In the genomic region with DNA sequence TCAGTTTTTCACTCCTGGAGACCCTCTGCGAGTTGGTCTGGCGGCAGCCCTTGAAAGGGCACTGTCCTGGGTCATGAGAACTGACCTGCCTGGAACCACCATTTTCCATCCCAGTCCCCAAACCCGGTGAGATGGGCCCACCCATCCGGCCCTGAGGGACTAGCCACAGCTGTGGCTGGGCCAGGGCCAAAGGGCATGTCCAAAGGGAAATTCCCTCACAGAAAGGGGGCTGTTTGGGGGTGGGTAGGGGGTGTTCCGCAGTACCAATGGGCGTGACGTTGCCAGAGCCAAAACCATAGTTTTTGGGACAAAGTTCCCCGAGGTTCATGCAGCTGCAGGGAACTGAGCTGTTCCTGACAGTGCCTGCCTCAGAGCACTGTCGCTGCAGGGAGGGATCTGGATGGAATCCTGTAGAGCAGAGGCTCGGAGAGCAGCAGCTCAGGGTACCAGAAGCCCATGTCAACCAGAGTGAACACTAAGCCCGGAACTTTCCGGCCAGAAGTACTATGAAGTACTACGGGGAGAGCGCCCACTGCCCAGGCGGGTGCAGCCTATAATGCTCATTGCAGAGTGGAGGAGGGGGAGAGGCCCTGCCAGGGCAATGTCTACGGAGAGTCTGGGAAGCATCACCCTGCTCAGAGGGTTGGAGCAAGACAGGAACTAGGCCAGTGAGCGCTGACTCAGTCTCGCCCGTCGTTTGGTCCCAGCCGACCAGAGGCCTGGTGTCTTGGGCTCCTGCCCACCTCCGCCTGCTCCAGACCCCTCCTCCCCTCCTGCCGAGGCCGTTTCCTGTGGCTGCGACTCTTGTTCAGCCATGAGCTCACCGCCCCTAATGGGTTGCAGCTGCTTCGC, we compare ENCODE assay signal across 7 mouse cellular contexts. TPM values are rescaled to one million over a fixed set of nuclear protein-coding genes. Genes with fewer than 3 reads are reported as not detected.
DNase-seq lines count a peak whose midpoint lies in the region; ATAC-seq and TF ChIP-seq lines count a peak whose summit lies in the region.

No protein-coding gene starts in this region.

- no peak; the same call in 1 of the 2 replicates for TF ChIP-seq CTCF in forebrain, postnatal 0 days (IDR thresholded peaks at IDR 0.05; ENCODE audit: low read depth)

- 1% methylated on average over 27 of the region's 27 CpGs for WGBS in forebrain, postnatal 0 days
- 1% methylated on average over 27 of the region's 27 CpGs for WGBS in stomach, embryonic 14.5 days

- 0 out of 2 replicates have a peak, but pooled peaks cover 4% of the 10 kb centered on the region for H3K4me1 ChIP-seq in forebrain, postnatal 0 days (ENCODE audit: insufficient read depth)
- peaks cover 12% of the 10 kb centered on the region for H3K4me1 ChIP-seq in stomach, embryonic 14.5 days (ENCODE audit: control insufficient read depth, insufficient read depth, low read length)

- no peaks in the 10 kb centered on the region for H3K27me3 ChIP-seq in forebrain, postnatal 0 days (ENCODE audit: insufficient read depth, low read length)
- no peaks in the 10 kb centered on the region for H3K27me3 ChIP-seq in stomach, embryonic 14.5 days (ENCODE audit: control insufficient read depth, insufficient read depth, low read length)

- H3K4me2 ChIP-seq in forebrain, postnatal 0 days (ENCODE audit: low read depth): peak overlapping the region; percentile 85
- H3K4me2 ChIP-seq in stomach, embryonic 14.5 days (replicated peaks; ENCODE audit: low read depth, low read length): peak overlapping the region; percentile 79

- H3K9me3 ChIP-seq in forebrain, postnatal 0 days (ENCODE audit: low read length): no peaks in the 10 kb centered on the region
- H3K9me3 ChIP-seq in stomach, embryonic 14.5 days (ENCODE audit: control insufficient read depth, low read depth, low read length): no peaks in the 10 kb centered on the region

- intact Hi-C loops in left cerebral cortex, postnatal 25 days (cut with DNase I): loop anchor here (2.0 kb wide), 2 partner anchors 23 to 71 kb away; partner anchors contain the start of gene Ndrg2

- peak; percentile 43 for ATAC-seq in forebrain, postnatal 0 days
- peak; percentile 34 to 47 for ATAC-seq in hematopoietic stem cell, adult 5-6 weeks (replicated peaks in 1 of 2; ENCODE audit: insufficient read depth in 1 of 2, low FRiP score in 2 of 2, low TSS enrichment in 1 of 2, low read depth in 1 of 2, poor library complexity in 2 of 2, severe bottlenecking in 2 of 2)
- ATAC-seq in megakaryocyte-erythroid progenitor cell, adult 5-6 weeks (replicated peaks; ENCODE audit: low FRiP score, low TSS enrichment, poor library complexity, severe bottlenecking): peak; percentile 26
- peak; percentile 77 for ATAC-seq in stomach, embryonic 14.5 days (ENCODE audit: insufficient number of reproducible peaks, insufficient read depth, low FRiP score, low read depth)

- peak overlapping the region; percentile 70 for H3K4me3 ChIP-seq in forebrain, postnatal 0 days (ENCODE audit: low read depth, low read length)
- H3K4me3 ChIP-seq in stomach, embryonic 14.5 days (ENCODE audit: low read depth, low read length): peak overlapping the region; percentile 60

- H3K9ac ChIP-seq in forebrain, postnatal 0 days: peak overlapping the region; percentile 82
- peak overlapping the region; percentile 77 for H3K9ac ChIP-seq in stomach, embryonic 14.5 days (replicated peaks; ENCODE audit: low read depth, low read length)

- peaks cover 25% of the 10 kb centered on the region for H3K36me3 ChIP-seq in forebrain, postnatal 0 days (ENCODE audit: insufficient read depth)
- H3K36me3 ChIP-seq in stomach, embryonic 14.5 days (ENCODE audit: control insufficient read depth, insufficient read depth, low read length): peaks cover 31% of the 10 kb centered on the region

- peak overlapping the region; percentile 88 for H3K27ac ChIP-seq in forebrain, postnatal 0 days (ENCODE audit: low read depth, low read length)
- peak overlapping the region; percentile 96 for H3K27ac ChIP-seq in stomach, embryonic 14.5 days (ENCODE audit: low read length)

- DNase-seq in adipocyte (ENCODE audit: low spot score): peak; percentile 93
- DNase-seq in cerebellum, adult 9-10 months: peak; percentile 55
- peak; percentile 74 for DNase-seq in forebrain, postnatal 0 days
- peak; percentile 60 to 78 for DNase-seq in left cerebral cortex, postnatal 25 days (ENCODE audit: low spot score in 2 of 2)

RNA-seq across cellular contexts. Expression of gene Arhgef40, which starts 1.0 kb away (rescaled TPM):
- total RNA-seq in forebrain, postnatal 0 days (2014; rRNA removed): 61.6 and 84.6 TPM in 2 replicates
- polyA plus RNA-seq in forebrain, postnatal 0 days (2015; fragmentation: Nextera tagmentation; extraction: Ambion mirVana): 27.3 and 46.8 TPM in 2 replicates
- total RNA-seq in hematopoietic stem cell, adult 5-6 weeks (2017): 28.4 and 44.7 TPM in 2 replicates
- 10 to 100 TPM; 26.3 to 28.5 TPM for total RNA-seq in left cerebral cortex, postnatal 25 days (2021)
- 25.4 and 35.5 TPM in 2 replicates for total RNA-seq in megakaryocyte-erythroid progenitor cell, adult 5-6 weeks (2014; fragmentation: Nextera tagmentation)
- 5.1 and 39.4 TPM in 2 replicates for total RNA-seq in megakaryocyte-erythroid progenitor cell, adult 5-6 weeks (2017)
- polyA plus RNA-seq in stomach, embryonic 14.5 days (2014; fragmentation: Nextera tagmentation; extraction: Ambion mirVana): 116 and 118 TPM in 2 replicates

RNA-seq across cellular contexts. Expression of gene Tmem253, which starts 29.9 kb away (rescaled TPM):
- total RNA-seq in forebrain, postnatal 0 days (2014; rRNA removed): 0.38 TPM in 1 of 2 replicates, not detected in the other
- 0.67 TPM in 1 of 2 replicates, not detected in the other for polyA plus RNA-seq in forebrain, postnatal 0 days (2015; fragmentation: Nextera tagmentation; extraction: Ambion mirVana)
- not detected in 2 replicates for total RNA-seq in hematopoietic stem cell, adult 5-6 weeks (2017)
- total RNA-seq in left cerebral cortex, postnatal 25 days (2021): under 1 TPM in 1 of 2 experiments, not detected in 1; 0.60 TPM
- not detected in 2 replicates for total RNA-seq in megakaryocyte-erythroid progenitor cell, adult 5-6 weeks (2014; fragmentation: Nextera tagmentation)
- not detected in 2 replicates for total RNA-seq in megakaryocyte-erythroid progenitor cell, adult 5-6 weeks (2017)
- polyA plus RNA-seq in stomach, embryonic 14.5 days (2014; fragmentation: Nextera tagmentation; extraction: Ambion mirVana): 0.62 and 2.0 TPM in 2 replicates

RNA-seq across cellular contexts. Expression of gene Zfp219, which starts 35.0 kb away (rescaled TPM):
- 37.2 and 51.4 TPM in 2 replicates for total RNA-seq in forebrain, postnatal 0 days (2014; rRNA removed)
- 16.6 and 19.8 TPM in 2 replicates for polyA plus RNA-seq in forebrain, postnatal 0 days (2015; fragmentation: Nextera tagmentation; extraction: Ambion mirVana)
- total RNA-seq in hematopoietic stem cell, adult 5-6 weeks (2017): 15.8 TPM in 2 replicates
- total RNA-seq in left cerebral cortex, postnatal 25 days (2021): 10 to 100 TPM; 32.0 to 36.3 TPM
- total RNA-seq in megakaryocyte-erythroid progenitor cell, adult 5-6 weeks (2014; fragmentation: Nextera tagmentation): 8.6 and 15.1 TPM in 2 replicates
- 4.8 and 30.1 TPM in 2 replicates for total RNA-seq in megakaryocyte-erythroid progenitor cell, adult 5-6 weeks (2017)
- polyA plus RNA-seq in stomach, embryonic 14.5 days (2014; fragmentation: Nextera tagmentation; extraction: Ambion mirVana): 30.8 and 32.8 TPM in 2 replicates

RNA-seq across cellular contexts. Expression of gene Olfr221, which starts 56.7 kb away (rescaled TPM):
- total RNA-seq in forebrain, postnatal 0 days (2014; rRNA removed): not detected in 2 replicates
- not detected in 2 replicates for polyA plus RNA-seq in forebrain, postnatal 0 days (2015; fragmentation: Nextera tagmentation; extraction: Ambion mirVana)
- not detected in 2 replicates for total RNA-seq in hematopoietic stem cell, adult 5-6 weeks (2017)
- total RNA-seq in left cerebral cortex, postnatal 25 days (2021): not detected
- total RNA-seq in megakaryocyte-erythroid progenitor cell, adult 5-6 weeks (2014; fragmentation: Nextera tagmentation): not detected in 2 replicates
- not detected in 2 replicates for total RNA-seq in megakaryocyte-erythroid progenitor cell, adult 5-6 weeks (2017)
- not detected in 2 replicates for polyA plus RNA-seq in stomach, embryonic 14.5 days (2014; fragmentation: Nextera tagmentation; extraction: Ambion mirVana)

Comparison
In these comparisons a context has a peak if more than half of its experiments do, and no peak if none do; other contexts are left out.
1. Peak in every context shown above with its lines: DNase-seq, ATAC-seq, H3K4me3 ChIP-seq and H3K27ac ChIP-seq.
2. ATAC-seq: peak in every context shown above with its lines; median percentile 77 in stomach, embryonic 14.5 days; 43 in forebrain, postnatal 0 days; 40 in hematopoietic stem cell, adult 5-6 weeks; 26 in megakaryocyte-erythroid progenitor cell, adult 5-6 weeks.